Mouse (Mus musculus): ENCODE results near the gene Zbed3.
"Not testable (repeated sequence)": the region's sequence is repeated elsewhere in the genome, so short reads cannot be mapped to it uniquely, and the experiment has no call there.

Gene Zbed3

DNA sequence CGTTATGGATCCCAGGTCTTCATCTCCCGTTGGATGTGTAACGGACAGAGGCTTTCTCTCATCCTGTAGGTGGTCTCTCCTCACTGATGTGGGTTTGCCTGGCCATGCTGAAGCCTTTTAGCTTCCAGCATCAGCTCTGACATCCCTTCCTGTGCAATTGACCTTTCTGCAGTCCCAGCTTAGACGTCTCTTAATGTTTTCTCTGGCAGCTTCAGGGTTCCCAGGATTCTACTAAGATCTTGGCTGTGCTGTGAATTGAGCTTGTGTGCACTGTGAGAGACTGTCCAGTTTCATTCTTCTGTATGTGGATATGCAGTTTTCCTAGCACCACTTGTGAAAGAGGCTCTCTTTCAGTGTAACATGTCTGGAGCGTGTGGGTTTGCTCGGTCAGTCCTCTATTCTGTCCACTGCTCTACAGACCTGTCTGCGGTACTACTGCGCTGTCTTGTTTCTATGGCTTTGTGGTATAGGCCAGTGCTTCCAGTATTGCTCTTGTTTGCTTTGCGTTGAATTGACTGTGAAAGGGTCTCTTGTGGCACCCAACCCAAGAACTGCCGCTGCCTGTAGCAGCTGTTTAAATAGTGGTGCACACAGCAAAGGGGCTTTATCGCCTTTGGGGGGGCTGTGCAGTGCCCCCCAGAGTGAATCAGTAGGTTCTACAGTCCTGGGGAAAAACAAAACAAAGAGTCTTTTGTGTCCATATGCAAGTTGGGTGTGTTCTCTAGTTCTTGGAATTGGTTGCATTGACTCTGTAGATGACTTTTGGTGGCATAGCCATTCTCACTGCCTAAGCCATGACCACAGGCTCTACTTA lies 8.9 kb downstream of the Zbed3 start:
- DNase-seq (ENCODE audit: low read depth, low spot score) = no peak

DNA sequence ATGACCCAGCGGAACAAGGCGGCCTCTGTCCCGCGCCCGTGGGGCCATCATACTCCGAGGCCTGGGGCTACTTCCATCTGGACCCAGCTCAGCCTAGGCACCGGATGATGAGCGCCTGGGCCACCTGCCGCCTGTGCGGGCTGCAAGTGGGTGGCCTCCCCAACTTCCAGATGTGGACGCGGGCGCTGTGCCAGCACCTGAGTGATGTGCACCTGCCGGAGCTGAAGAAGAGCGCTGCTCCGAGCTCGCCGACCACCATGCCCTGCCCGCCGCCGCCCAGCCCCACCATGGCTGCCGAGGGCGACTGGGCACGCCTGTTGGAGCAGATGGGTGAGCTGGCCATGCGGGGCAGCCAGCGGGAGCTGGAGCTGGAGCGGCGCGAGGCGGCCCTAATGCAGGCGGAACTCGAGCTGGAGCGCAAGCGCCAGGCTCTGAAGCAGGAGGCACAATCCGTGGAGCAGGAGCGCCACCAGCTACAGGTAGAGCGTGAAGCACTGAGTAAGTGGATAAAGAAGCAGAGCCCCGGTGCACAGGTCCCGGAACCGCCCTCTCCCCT lies 12.8 kb downstream of the Zbed3 start:
- no peak for DNase-seq (ENCODE audit: low read depth, low spot score)

DNA sequence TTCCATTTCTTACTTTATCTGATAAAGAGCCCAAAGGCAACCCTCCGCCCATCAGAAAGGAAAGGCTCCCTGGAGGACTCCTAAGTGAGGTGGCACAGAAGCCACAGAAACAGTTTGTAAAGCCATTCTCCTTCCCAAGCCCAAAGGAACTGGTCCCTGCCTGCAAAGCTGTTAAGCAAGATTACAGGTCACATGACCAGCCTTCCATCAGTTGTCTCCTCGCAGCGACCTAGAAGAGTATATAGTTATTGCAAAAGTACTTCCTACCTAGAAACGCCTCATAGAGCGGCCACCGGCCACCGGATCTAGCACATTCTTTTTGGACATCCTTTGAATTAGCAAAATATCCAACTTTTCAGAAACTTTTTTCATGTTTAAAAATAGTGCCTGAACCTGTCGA lies 20.1 kb downstream of the Zbed3 start:
- no peak for DNase-seq (ENCODE audit: low read depth, low spot score)

DNA sequence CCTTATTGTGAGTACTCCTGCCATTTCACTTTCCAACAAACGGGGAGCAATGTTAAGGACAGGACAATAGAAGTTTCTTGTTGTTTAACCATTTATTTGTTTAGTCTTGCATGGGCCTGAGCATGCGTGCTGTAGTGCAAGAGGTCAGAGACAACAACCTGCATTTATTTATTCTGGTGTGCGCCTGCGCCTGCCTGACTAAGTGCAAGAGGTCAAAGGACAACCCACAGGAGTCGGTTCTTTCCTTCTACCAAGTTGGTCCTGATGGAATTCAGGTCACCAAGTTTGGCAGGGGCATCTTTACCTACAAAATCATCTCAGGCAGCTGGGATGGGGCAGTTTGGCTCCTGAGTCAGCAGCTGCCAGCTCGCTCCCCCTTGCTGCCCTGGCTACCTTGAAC lies 22.5 kb downstream of the Zbed3 start:
- no peak for DNase-seq (ENCODE audit: low read depth, low spot score)

DNA sequence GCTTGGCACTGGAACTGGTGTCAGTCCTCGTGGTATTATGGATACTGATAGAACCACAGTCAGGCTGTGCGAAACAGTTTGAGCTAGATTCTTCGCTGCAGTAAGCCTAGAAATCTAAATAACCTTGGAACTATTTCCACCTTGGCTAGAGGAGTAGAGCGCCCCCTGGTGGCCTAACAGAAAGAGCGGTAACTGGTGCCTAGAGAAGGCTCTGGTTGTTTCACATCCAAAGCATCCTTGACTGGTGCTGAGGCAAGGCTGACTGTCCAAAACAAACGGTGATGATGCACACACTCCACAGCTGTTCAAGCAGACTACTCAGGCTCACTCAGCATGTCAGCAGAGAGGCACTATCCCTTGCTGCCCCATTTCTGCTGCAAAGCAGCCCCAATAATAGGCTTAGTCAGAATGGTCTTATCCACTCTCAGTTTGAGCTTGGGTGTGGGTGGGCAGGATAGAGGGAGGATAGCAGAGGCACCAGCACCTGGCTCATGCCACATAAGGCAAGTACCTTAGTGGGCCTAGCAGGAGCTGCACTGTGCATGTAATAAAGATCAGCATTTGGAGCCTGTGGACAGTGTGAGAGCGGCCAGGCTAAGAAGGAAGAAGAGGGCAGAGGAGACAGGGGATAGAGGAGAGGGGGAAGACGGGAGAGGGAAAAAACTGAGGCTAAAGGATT lies 23.7 kb downstream of the Zbed3 start:
- peak; percentile 69 for DNase-seq (ENCODE audit: low read depth, low spot score)

DNA sequence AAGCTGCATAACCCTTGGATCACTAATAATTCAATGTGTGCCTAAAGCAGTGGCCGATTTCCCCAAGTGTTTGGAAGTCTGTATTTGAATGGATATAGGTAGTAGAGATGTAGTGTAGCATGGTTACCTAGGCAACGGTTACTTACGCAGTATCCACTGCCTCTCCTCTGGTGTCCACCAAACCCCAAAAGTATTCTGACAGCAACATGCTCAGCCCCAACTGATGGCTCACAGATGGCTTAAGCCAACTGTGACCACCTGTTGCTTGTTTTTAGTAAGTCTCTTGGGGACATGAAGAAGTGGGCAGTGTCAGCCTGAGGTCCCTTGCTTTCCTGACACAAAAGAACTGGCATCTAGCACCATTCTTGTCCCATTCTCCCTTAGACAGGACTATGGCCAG lies 25.1 kb downstream of the Zbed3 start:
- DNase-seq (ENCODE audit: low read depth, low spot score) = peak; percentile 35

DNA sequence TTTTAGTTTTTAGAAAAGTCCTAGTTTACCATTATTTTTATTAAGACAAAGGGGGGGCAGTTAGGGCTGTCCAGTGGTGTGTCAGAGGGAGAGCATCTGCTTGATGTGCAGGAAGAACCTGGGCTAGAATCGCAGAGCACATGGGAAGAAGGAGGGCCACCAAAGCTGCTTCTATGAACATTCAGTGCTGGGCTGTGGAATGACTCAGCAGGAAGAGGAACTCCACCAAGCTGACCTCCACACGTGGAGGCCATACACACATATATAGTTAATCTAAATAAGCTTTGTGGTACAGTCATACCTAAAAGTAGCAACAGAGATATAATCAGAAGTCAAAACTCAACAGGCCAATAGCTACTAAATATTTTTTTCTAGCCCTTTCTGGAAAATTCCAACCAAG lies 34.8 kb downstream of the Zbed3 start:
- no peak for DNase-seq (ENCODE audit: low read depth, low spot score)

DNA sequence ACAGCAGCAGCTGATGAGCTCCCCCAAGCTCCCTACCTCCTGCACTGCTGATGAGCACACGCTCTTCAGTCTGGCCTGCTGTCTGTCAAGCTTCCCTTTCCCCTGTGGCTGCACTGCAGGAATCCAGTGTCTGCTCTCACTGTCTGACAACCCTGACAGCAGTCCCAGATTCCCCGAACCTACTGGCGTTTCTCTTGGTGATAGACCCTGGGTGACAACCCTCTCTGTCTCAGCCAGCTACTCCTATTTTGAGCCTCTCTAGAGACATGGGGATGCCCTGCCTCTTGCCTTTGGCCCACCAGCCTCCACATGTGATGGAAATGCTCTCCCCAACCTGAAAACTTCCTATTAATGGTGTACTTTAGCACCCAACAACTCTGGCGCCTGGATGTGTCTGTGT lies 40.0 kb downstream of the Zbed3 start:
- no peak for DNase-seq (ENCODE audit: low read depth, low spot score)

DNA sequence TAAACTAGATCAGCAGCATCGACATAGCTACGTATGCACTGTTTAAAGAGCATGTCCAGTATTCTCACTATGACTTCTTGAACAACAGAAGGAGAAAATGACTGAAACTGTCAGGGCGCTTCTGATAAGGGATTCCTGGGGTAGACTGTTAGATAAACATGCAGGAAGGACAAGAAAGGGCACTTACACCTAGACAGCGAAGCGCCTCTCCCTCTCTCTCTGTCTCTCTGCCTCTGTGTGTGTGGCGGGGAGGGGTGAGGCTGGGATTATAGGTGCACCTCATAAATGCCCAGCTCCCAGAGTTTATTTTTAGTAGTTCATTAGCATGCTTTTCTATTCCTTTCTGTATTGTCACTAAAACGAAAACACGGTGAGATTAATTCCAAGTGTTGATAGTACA lies 42.9 kb downstream of the Zbed3 start:
- no peak for DNase-seq (ENCODE audit: low read depth, low spot score)

DNA sequence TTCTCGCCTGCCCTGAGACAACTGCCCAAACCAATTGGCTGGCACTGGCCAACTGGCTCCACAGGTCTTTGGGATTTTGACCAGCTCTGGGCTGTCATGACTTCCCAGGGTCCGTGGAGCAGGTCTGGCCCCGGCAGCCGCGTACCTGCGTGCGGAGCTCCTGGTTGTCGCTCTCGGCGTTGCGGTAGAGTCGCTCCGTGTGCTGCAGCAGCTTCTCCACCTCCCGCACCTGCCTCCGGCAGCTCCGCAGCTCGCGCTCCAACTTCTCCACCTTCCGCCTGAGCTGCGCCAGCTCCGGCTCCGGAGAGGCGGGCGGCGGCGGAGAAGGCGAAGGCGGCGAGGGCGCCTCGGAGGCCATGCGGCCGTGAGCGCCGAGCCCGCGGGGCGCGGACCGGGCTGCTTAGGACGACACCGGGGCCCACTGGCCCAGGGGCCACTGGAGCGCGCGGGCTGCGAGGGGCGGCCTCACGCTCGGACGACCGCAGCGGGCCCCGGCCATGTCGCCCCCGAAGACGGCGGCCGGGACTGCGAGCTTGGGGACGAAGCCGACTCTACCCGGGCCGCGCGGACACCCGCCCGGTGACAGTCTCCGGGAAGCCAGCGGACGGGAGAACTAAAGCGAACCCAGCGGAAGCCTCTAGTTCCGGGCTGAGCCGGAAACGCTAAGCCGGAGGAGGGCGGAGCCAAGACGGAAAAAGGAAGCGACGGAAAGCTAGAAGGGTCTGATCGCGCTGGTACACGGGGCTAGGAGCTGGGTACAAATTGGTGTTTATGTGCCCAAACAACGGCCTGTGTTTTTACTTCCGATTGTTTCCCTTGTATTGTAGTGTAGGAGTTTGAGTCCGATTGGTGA lies 51.5 kb downstream of the Zbed3 start, which contains the start of gene Aggf1:
Aggf1 (minus strand) TSS at position 652 of the 853 bp plus-strand sequence.
- peak; percentile 94 for DNase-seq (ENCODE audit: low read depth, low spot score)

DNA sequence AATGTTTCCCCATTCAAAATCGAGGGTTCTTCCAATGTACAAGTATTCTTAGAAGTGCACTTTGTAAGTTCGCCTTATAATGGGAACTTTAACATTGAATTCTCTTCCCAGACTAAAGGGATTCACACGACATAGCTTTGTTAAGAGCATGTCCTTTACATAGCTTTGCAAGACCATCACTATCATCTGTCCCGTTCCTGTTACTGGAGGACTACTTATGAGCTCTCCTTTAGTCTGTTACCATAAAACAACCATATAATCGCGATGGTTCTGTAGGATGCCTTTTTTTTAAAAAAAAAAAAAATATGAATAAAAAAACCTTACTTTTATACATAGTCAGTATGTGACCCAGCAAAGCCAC lies 52.1 kb downstream of the Zbed3 start:
- DNase-seq (ENCODE audit: low read depth, low spot score) = no peak

DNA sequence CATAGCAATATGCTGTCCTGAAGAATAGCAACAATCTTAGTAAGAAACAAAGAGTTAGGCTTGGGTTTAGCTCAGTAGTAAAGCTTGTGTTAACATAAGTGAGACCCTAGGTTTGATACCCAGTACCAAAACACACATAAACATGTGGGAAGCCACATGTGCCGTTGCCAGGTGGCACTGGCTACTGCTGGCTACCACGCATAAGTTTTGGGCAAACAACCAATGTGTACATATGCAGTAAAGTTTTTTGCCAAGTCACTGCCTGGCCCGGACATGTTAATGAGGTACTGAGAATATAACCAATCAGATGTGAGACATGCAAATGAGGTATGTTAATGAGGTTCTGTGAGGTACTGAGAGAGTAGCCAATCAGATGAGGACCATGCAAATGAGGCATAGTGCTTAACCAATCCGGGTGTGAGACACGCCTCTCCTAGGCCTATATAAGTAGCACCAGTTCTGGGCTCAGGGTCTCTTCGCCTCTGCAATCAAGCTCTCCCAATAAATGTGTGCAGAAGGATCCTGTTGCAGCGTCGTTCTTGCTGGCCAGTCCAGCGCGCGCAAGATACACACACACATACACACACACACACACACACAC lies 53.4 kb downstream of the Zbed3 start:
- DNase-seq (ENCODE audit: low read depth, low spot score) = not testable (repeated sequence)

DNA sequence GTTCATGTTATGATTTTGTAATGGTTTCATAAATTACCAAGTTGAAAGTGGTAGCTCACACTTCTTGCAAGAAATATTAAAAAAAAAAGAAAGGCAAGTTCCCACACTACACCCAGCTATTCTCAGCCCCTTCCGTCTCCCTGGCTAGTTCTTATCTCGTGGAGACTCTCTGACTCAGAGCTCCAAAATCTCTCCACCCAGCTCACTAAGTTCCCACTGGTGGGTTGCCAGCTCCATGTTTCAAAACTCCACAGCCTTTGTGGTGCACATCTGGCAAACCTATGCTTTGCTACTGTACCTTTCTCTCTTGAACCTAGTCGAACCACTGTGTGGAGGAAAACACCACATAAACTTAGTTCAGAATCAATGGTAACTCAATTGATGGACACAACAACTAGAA lies 55.3 kb downstream of the Zbed3 start:
- no peak for DNase-seq (ENCODE audit: low read depth, low spot score)

DNA sequence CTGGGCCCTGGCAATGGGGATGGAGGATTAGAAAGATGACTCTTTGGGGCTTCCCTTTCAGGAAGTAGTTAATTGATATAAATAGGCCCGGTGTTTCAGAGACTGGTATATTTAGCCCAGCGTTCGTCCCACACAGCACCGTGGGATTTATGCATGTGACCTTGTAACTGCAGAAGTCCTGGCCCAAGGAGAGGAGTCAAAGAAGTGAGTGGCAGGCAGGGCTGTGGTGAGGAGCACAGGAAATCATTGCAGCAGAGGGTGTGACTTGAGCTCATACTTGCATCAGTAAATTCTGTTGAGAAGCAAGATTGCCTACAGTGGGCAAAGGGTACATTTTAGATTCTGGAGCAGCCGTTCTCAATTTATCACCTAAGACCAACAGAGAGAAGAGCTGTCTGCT lies 59.0 kb downstream of the Zbed3 start:
- DNase-seq (ENCODE audit: low read depth, low spot score) = no peak
